In the genomic region with DNA sequence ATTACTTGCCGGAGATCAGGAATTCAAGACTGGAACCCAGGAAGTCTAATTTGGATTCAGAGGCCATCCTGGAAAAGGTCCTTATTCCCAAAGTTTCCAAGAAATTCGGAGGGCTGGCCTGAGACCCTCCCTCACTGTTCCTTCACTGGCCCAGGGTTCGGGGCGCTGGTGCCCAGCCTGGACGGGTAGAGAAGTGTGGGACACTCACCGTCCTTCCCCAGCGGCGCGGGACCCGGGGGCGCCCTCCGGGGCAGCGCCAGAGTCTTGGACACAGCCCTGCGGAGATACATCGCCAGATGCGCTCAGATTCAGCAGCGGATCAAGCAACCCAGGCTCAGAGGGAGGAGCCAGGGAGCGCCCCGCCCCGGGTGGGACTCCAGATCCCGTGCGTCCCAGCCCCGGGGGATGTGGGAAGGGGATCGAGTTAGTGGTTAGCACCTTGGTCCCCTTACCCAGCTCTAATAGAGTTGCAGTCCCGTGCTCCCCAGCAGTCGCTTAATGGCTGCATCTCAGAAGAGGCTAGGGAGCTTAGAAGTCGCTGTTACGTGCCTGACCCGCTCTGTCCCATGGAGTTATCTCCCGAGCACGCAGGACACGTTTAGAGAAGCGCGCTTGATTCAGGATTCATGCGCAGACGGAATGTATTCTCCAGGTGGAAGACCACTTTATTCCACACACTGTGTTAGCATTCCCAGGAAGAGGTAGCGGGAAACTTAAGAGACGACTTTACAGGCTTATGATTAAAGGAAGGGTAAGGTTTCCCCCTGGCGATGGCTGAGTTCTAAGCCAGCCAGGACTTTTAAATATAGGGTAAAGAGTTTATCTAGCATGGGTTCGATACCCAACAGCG, we compare ENCODE assay signal across 8 mouse cellular contexts. TPM values are rescaled to one million over a fixed set of nuclear protein-coding genes. Genes with fewer than 3 reads are reported as not detected.
A peak's percentile ranks its signal among the peaks of the same experiment; 100 is the strongest.
DNase-seq lines count a peak whose midpoint lies in the region; ATAC-seq and TF ChIP-seq lines count a peak whose summit lies in the region.

A gene (minus strand): TSS at position 520 of the 850 bp plus-strand sequence.

- intact Hi-C loops in heart, postnatal 25 days (cut with DNase I) = loop anchor here (2.0 kb wide), 1 partner anchor 20 kb away; no protein-coding TSS in a partner anchor

- 3% methylated on average over 41 of the region's 41 CpGs for WGBS in forebrain, embryonic 11.5 days
- 3% methylated on average over 41 of the region's 41 CpGs for WGBS in limb, embryonic 11.5 days
- WGBS in midbrain, embryonic 11.5 days = 2% methylated on average over 41 of the region's 41 CpGs

- peak within 1 kb of the TSS; percentile 47 for H3K9ac ChIP-seq in forebrain, embryonic 11.5 days (ENCODE audit: low read length)
- peak within 1 kb of the TSS; percentile 51 for H3K9ac ChIP-seq in limb, embryonic 11.5 days (ENCODE audit: low read length)
- peak within 1 kb of the TSS; percentile 43 for H3K9ac ChIP-seq in midbrain, embryonic 11.5 days (ENCODE audit: low read length)

- no peaks in the 10 kb centered on the region for H3K9me3 ChIP-seq in G1E (replicated peaks)
- no peaks in the 10 kb centered on the region for H3K9me3 ChIP-seq in forebrain, embryonic 11.5 days (ENCODE audit: control insufficient read depth, low read length)
- no peaks in the 10 kb centered on the region for H3K9me3 ChIP-seq in limb, embryonic 11.5 days (ENCODE audit: control insufficient read depth, low read length)
- no peaks in the 10 kb centered on the region for H3K9me3 ChIP-seq in midbrain, embryonic 11.5 days (ENCODE audit: control insufficient read depth, low read length)

- H3K27ac ChIP-seq in forebrain, embryonic 11.5 days (ENCODE audit: low read depth, low read length) = no peak within 1 kb of the TSS
- H3K27ac ChIP-seq in limb, embryonic 11.5 days (replicated peaks; ENCODE audit: low read depth, low read length) = no peak within 1 kb of the TSS
- H3K27ac ChIP-seq in midbrain, embryonic 11.5 days (ENCODE audit: low read depth, low read length) = no peak within 1 kb of the TSS

- H3K4me1 ChIP-seq in G1E (ENCODE audit: insufficient read depth, low read depth, low read length) = peaks cover 18% of the 10 kb centered on the region
- H3K4me1 ChIP-seq in forebrain, embryonic 11.5 days (replicated peaks; ENCODE audit: control insufficient read depth, insufficient read depth, low read length) = 0 out of 2 replicates have a peak, but pooled peaks cover 2% of the 10 kb centered on the region
- no peaks in the 10 kb centered on the region for H3K4me1 ChIP-seq in limb, embryonic 11.5 days (ENCODE audit: control insufficient read depth, insufficient read depth, low read length)
- H3K4me1 ChIP-seq in midbrain, embryonic 11.5 days (ENCODE audit: control insufficient read depth, insufficient read depth, low read length) = peaks cover 10% of the 10 kb centered on the region; the same call in 1 of the 2 replicates

- H3K4me2 ChIP-seq in forebrain, embryonic 11.5 days (ENCODE audit: low read depth, low read length, severe bottlenecking) = peak within 1 kb of the TSS; percentile 71
- H3K4me2 ChIP-seq in limb, embryonic 11.5 days (ENCODE audit: low read depth, severe bottlenecking) = peak within 1 kb of the TSS; percentile 71
- peak within 1 kb of the TSS; percentile 53 for H3K4me2 ChIP-seq in midbrain, embryonic 11.5 days

- DNase-seq in G1E (ENCODE audit: low spot score) = peak; percentile 38
- peak; percentile 58 to 63 for DNase-seq in adrenal gland, postnatal 4 days (ENCODE audit: low spot score in 2 of 2)
- DNase-seq in forebrain, embryonic 11.5 days (ENCODE audit: low spot score) = peak; percentile 90
- DNase-seq in heart, postnatal 25 days (ENCODE audit: low spot score) = peak; percentile 36
- DNase-seq in limb, embryonic 11.5 days (ENCODE audit: low spot score) = peak; percentile 87
- DNase-seq in midbrain, embryonic 11.5 days (ENCODE audit: low spot score, missing footprints) = peak; percentile 98
- DNase-seq in spleen, postnatal 36 days (ENCODE audit: low spot score in 2 of 2) = peak; percentile 25 to 35
- DNase-seq in layer of hippocampus, adult 11-12 months (ENCODE audit: low spot score) = no peak

- TF ChIP-seq CTCF in G1E (IDR thresholded peaks at IDR 0.05; ENCODE audit: low read depth, low read length) = no peak

- H3K27me3 ChIP-seq in G1E (ENCODE audit: insufficient read depth, low read length) = peaks cover 11% of the 10 kb centered on the region; the same call in 1 of the 2 replicates
- peaks cover 11% of the 10 kb centered on the region; the same call in 1 of the 2 replicates for H3K27me3 ChIP-seq in forebrain, embryonic 11.5 days (ENCODE audit: control insufficient read depth, insufficient read depth, low read length)
- peaks cover 13% of the 10 kb centered on the region for H3K27me3 ChIP-seq in limb, embryonic 11.5 days (ENCODE audit: control insufficient read depth, insufficient read depth, low read length)
- peaks cover 4% of the 10 kb centered on the region; the same call in 1 of the 2 replicates for H3K27me3 ChIP-seq in midbrain, embryonic 11.5 days (ENCODE audit: control insufficient read depth, insufficient read depth, low read length)

- peaks cover 4% of the 10 kb centered on the region for H3K36me3 ChIP-seq in G1E (replicated peaks)
- H3K36me3 ChIP-seq in forebrain, embryonic 11.5 days (ENCODE audit: control insufficient read depth, insufficient read depth, low read length) = no peaks in the 10 kb centered on the region
- no peaks in the 10 kb centered on the region for H3K36me3 ChIP-seq in limb, embryonic 11.5 days (ENCODE audit: control insufficient read depth, insufficient read depth, low read length)
- H3K36me3 ChIP-seq in midbrain, embryonic 11.5 days (ENCODE audit: control insufficient read depth, insufficient read depth, low read length) = no peaks in the 10 kb centered on the region

- ATAC-seq in G1E (ENCODE audit: extremely low read depth, insufficient number of reproducible peaks, low FRiP score, poor library complexity, severe bottlenecking) = peak; percentile 28; the same call in 1 of the 2 replicates
- peak; percentile 89 for ATAC-seq in forebrain, embryonic 11.5 days (replicated peaks; ENCODE audit: low FRiP score)
- ATAC-seq in limb, embryonic 11.5 days (ENCODE audit: insufficient number of reproducible peaks, low FRiP score, low TSS enrichment, low read depth) = peak; percentile 75; the same call in 1 of the 2 replicates
- ATAC-seq in midbrain, embryonic 11.5 days (ENCODE audit: low FRiP score) = peak; percentile 82

- peak within 1 kb of the TSS; percentile 71 for H3K4me3 ChIP-seq in G1E (ENCODE audit: low read depth, low read length)
- peak within 1 kb of the TSS; percentile 46 for H3K4me3 ChIP-seq in forebrain, embryonic 11.5 days (ENCODE audit: low read depth, low read length)
- H3K4me3 ChIP-seq in limb, embryonic 11.5 days (ENCODE audit: low read depth, low read length) = peak within 1 kb of the TSS; percentile 28
- H3K4me3 ChIP-seq in midbrain, embryonic 11.5 days (ENCODE audit: low read depth, low read length) = peak within 1 kb of the TSS; percentile 38

RNA-seq across cellular contexts. Expression of the gene that starts here (rescaled TPM):
- 5.6 and 6.6 TPM in 2 replicates for total RNA-seq in G1E (2014; fragmentation: Nextera tagmentation)
- 20.3 and 24.7 TPM in 2 replicates for total RNA-seq in G1E (2017)
- polyA plus RNA-seq in G1E (2012) = 14.4 and 16.8 TPM in 2 replicates
- 100 to 1,000 TPM; 477 to 530 TPM for total RNA-seq in adrenal gland, postnatal 4 days (2021)
- 5.2 and 8.4 TPM in 2 replicates for polyA plus RNA-seq in forebrain, embryonic 11.5 days (2014; fragmentation: Nextera tagmentation; extraction: Ambion mirVana)
- total RNA-seq in heart, postnatal 25 days (2021) = under 1 TPM; 0.23 to 0.31 TPM
- polyA plus RNA-seq in limb, embryonic 11.5 days (2014; fragmentation: Nextera tagmentation; extraction: Ambion mirVana) = 2.4 and 5.0 TPM in 2 replicates
- 22.5 and 26.9 TPM in 2 replicates for polyA plus RNA-seq in midbrain, embryonic 11.5 days (2014; fragmentation: Nextera tagmentation; extraction: Ambion mirVana)

Comparison
In these comparisons a context has a peak if more than half of its experiments do, and no peak if none do; other contexts are left out.
1. RNA of the gene that starts here (total RNA-seq): 477 to 530 TPM in adrenal gland, postnatal 4 days; 5.6 to 24.7 TPM in G1E and 0.23 to 0.31 TPM in heart, postnatal 25 days; every median in the first group is over 10 times any median in the second.
2. Peak in DNase-seq in heart, postnatal 25 days; RNA of the gene not detected or under 1 TPM.
3. ATAC-seq: peak in every context shown above with its lines; median percentile 89 in forebrain, embryonic 11.5 days; 82 in midbrain, embryonic 11.5 days; 75 in limb, embryonic 11.5 days; 28 in G1E.
4. Peak in every context shown above with its lines, with median percentiles within 50 percentile points of each other: H3K4me3 ChIP-seq, H3K4me2 ChIP-seq and H3K9ac ChIP-seq.